Mouse (Mus musculus) heart, adult 2 months (tissue): ENCODE results near the gene Metap1.

Experiments
- CTCF ChIP-seq: fragments of 200-600 bp; IDR thresholded peaks from 2 replicates; pipeline ENCODE4 v1.8.1; 2022; ENCODE audit warnings: antibody characterized with exemption, mild to moderate bottlenecking, moderate library complexity
- EP300 ChIP-seq: fragments of 200-500 bp; IDR thresholded peaks from 2 replicates; pipeline ENCODE4 v1.6.1; 2011; ENCODE audit warnings: low read depth, low read length, control low read depth; ENCODE audit not compliant: insufficient read depth

DNA sequence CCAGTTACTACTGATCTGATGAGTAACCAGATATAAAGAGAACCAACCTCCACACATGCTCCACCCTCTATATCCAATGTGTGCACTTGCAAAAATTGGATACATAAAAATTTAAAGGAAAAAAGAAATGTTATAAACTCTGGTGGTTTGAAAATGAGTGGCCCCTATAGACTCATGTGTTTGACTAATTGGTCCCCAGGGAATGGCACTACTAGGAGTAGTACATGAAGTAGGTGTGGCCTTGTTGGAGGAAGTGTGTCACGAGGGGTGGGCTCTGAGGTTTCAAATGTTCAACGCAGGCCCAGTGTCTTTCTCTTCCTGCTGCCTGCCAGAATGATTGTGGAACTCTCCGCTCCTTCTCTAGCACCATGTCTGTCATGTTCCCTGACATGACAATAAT lies 27.5 kb downstream of the Metap1 start:
- no peak for TF ChIP-seq CTCF
- TF ChIP-seq EP300 = no peak
